Mouse (Mus musculus): ENCODE measurements around the gene Nsun3.

The Nsun3 gene

GRCm38 (mm10) chr16:62786621-62787331 lies at the start of gene Nsun3:
Gene Nsun3 (minus strand): TSS chr16:62786818.
- peak; percentile 98 for DNase-seq (ENCODE audit: low spot score)

GRCm38 (mm10) chr16:62834016-62834735 lies 47.6 kb upstream of the Nsun3 start:
- no peak for DNase-seq (ENCODE audit: low spot score)

- peak; percentile 56 for DNase-seq (ENCODE audit: low spot score)
Observed at GRCm38 (mm10) chr16:62832481-62832880, 45.9 kb upstream of the Nsun3 start.

- DNase-seq (ENCODE audit: low spot score): no peak
Observed at GRCm38 (mm10) chr16:62832027-62832426, 45.4 kb upstream of the Nsun3 start.

- peak; percentile 65 for DNase-seq (ENCODE audit: low spot score)
Observed at GRCm38 (mm10) chr16:62826156-62827001, 39.8 kb upstream of the Nsun3 start.

- DNase-seq (ENCODE audit: low spot score): no peak
Observed at GRCm38 (mm10) chr16:62822472-62822871, 35.9 kb upstream of the Nsun3 start.

GRCm38 (mm10) chr16:62814491-62814890 lies 27.9 kb upstream of the Nsun3 start, which contains the start of gene Stx19:
Gene Stx19 (plus strand): TSS chr16:62814676.
- DNase-seq (ENCODE audit: low spot score): no peak

GRCm38 (mm10) chr16:62813790-62814189 lies 27.2 kb upstream of the Nsun3 start:
- no peak for DNase-seq (ENCODE audit: low spot score)

GRCm38 (mm10) chr16:62810855-62811254 lies 24.2 kb upstream of the Nsun3 start:
- DNase-seq (ENCODE audit: low spot score): no peak

- no peak for DNase-seq (ENCODE audit: low spot score)
Observed at GRCm38 (mm10) chr16:62807249-62807979, 20.8 kb upstream of the Nsun3 start.

- no peak for DNase-seq (ENCODE audit: low spot score)
Observed at GRCm38 (mm10) chr16:62804621-62805020, 18.0 kb upstream of the Nsun3 start.

- no peak for DNase-seq (ENCODE audit: low spot score)
Observed at GRCm38 (mm10) chr16:62799839-62800238, 13.2 kb upstream of the Nsun3 start.

GRCm38 (mm10) chr16:62799426-62799825 lies 12.8 kb upstream of the Nsun3 start:
- no peak for DNase-seq (ENCODE audit: low spot score)

GRCm38 (mm10) chr16:62798808-62799207 lies 12.2 kb upstream of the Nsun3 start:
- DNase-seq (ENCODE audit: low spot score): no peak

GRCm38 (mm10) chr16:62796608-62797007 lies 10.0 kb upstream of the Nsun3 start:
- DNase-seq (ENCODE audit: low spot score): no peak

- DNase-seq (ENCODE audit: low spot score): peak; percentile 22
Observed at GRCm38 (mm10) chr16:62782229-62782628, 4.4 kb downstream of the Nsun3 start.

GRCm38 (mm10) chr16:62778282-62778681 lies 8.3 kb downstream of the Nsun3 start:
- DNase-seq (ENCODE audit: low spot score): no peak

- no peak for DNase-seq (ENCODE audit: low spot score)
Observed at GRCm38 (mm10) chr16:62776034-62776433, 10.6 kb downstream of the Nsun3 start.

- no peak for DNase-seq (ENCODE audit: low spot score)
Observed at GRCm38 (mm10) chr16:62773462-62773861, 13.2 kb downstream of the Nsun3 start.

GRCm38 (mm10) chr16:62758340-62758739 lies 28.3 kb downstream of the Nsun3 start:
- DNase-seq (ENCODE audit: low spot score): no peak

GRCm38 (mm10) chr16:62755307-62755706 lies 31.3 kb downstream of the Nsun3 start:
- DNase-seq (ENCODE audit: low spot score): no peak

GRCm38 (mm10) chr16:62753597-62753996 lies 33.0 kb downstream of the Nsun3 start:
- DNase-seq (ENCODE audit: low spot score): no peak

Measured in MN1 (cell line).